Comparison of ENCODE assay signal across 12 mouse cellular contexts in the genomic region with DNA sequence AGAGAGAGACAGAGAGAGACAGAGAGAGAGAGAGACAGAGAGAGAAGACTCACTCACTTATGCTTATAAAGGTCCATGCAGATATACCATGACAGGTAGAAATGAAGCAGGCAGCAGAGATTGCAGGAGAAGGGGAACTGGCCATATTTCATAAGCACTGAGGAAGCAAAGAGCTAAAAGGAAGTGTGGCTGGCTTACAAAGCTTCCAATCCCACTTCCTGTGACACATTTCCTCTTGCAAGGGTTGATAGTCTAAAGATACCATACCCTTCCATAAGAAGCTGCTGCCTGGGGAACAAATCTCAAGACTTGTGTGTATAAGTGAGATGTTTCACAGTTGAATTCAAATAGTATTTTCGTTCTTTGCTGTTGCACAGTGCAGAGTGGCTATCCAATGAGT. TPM values are rescaled to one million over a fixed set of nuclear protein-coding genes. Genes with fewer than 3 reads are reported as not detected.
"Had no signal": no experiment of that assay in that cellular context is flagged by ENCODE, and none has a peak within 500 bp of the region (broad histone marks: within the 10 kb centered on the region; RNA-seq: fewer than 3 reads in every experiment).

No protein-coding gene starts in this region.

- ATAC-seq: midbrain, embryonic 16.5 days had no signal

- DNase-seq: lung, adult 18-20 months; lung, embryonic 14.5 days; lung, postnatal 10 days; lung, postnatal 4 days; midbrain, embryonic 14.5 days; retina, postnatal 1 day; right cerebral cortex, adult 18-20 months; thymus, adult 2 months; thymus, postnatal 25 days; thymus, postnatal 4 days had no signal

RNA-seq across cellular contexts. Expression of a gene that starts 45.7 kb away (rescaled TPM):
- total RNA-seq: megakaryocyte-erythroid progenitor cell, adult 5-6 weeks had no signal
